Mouse (Mus musculus): Measurements from ENCODE around the gene Tjp3.

The Tjp3 gene

GRCm38 (mm10) chr10:81266211-81267105 lies 24.9 kb downstream of the Tjp3 start, which contains the start of the genes Mrpl54 and Apba3:
Gene Mrpl54, minus strand, starts transcription at chr10:81266934.
Gene Apba3, plus strand, starts transcription at chr10:81266960.
- peak; percentile 94 to 95 for DNase-seq

- DNase-seq: no peak
Measured at GRCm38 (mm10) chr10:81265540-81265939, 25.8 kb downstream of the Tjp3 start.

- no peak for DNase-seq
Measured at GRCm38 (mm10) chr10:81261025-81261424, 30.4 kb downstream of the Tjp3 start.

GRCm38 (mm10) chr10:81259225-81259884 lies 32.0 kb downstream of the Tjp3 start:
- DNase-seq: no peak

- no peak for DNase-seq
Measured at GRCm38 (mm10) chr10:81257158-81258039, 34.0 kb downstream of the Tjp3 start.

GRCm38 (mm10) chr10:81254886-81255285 lies 36.5 kb downstream of the Tjp3 start:
- DNase-seq: no peak

GRCm38 (mm10) chr10:81252424-81253419 lies 38.7 kb downstream of the Tjp3 start, which contains the start of gene Matk:
Gene Matk, plus strand, starts transcription at chr10:81252935.
- peak in 1 of 2 experiments; percentile 25 for DNase-seq

GRCm38 (mm10) chr10:81249442-81249841 lies 41.9 kb downstream of the Tjp3 start:
- no peak for DNase-seq

GRCm38 (mm10) chr10:81247804-81248203 lies 43.6 kb downstream of the Tjp3 start:
- no peak for DNase-seq

- DNase-seq: no peak
Measured at GRCm38 (mm10) chr10:81245166-81245565, 46.2 kb downstream of the Tjp3 start.

GRCm38 (mm10) chr10:81244595-81244994 lies 46.8 kb downstream of the Tjp3 start:
- DNase-seq: peak; percentile 57 to 81

- no peak for DNase-seq
Measured at GRCm38 (mm10) chr10:81244146-81244545, 47.2 kb downstream of the Tjp3 start.

GRCm38 (mm10) chr10:81242021-81242420 lies 49.4 kb downstream of the Tjp3 start:
- DNase-seq: no peak

- no peak for DNase-seq
Measured at GRCm38 (mm10) chr10:81240876-81241275, 50.5 kb downstream of the Tjp3 start.

- no peak for DNase-seq
Measured at GRCm38 (mm10) chr10:81238618-81239017, 52.8 kb downstream of the Tjp3 start.

GRCm38 (mm10) chr10:81236471-81237268 lies 54.7 kb downstream of the Tjp3 start:
- DNase-seq: no peak

GRCm38 (mm10) chr10:81234206-81234605 lies 57.2 kb downstream of the Tjp3 start:
- no peak for DNase-seq

GRCm38 (mm10) chr10:81233226-81233585 lies 58.2 kb downstream of the Tjp3 start:
- DNase-seq: no peak

- peak; percentile 91 to 93 for DNase-seq
Measured at GRCm38 (mm10) chr10:81232580-81233225, 58.7 kb downstream of the Tjp3 start, which contains the start of gene Zfr2. Gene Zfr2, plus strand, starts transcription at chr10:81233155.

GRCm38 (mm10) chr10:81231436-81231835 lies 59.9 kb downstream of the Tjp3 start:
- no peak for DNase-seq

All from kidney, adult 8-10 months (tissue).